Mouse (Mus musculus): Measurements from ENCODE around the gene Hist2h2ac.
"Not testable (repeated sequence)": the region's sequence is repeated elsewhere in the genome, so short reads cannot be mapped to it uniquely, and the experiment has no call there.

Gene Hist2h2ac

GRCm38 (mm10) chr3:96220765-96221639 is at the start of gene Hist2h2ac, which contains the start of gene Hist2h2be:
TSS of gene Hist2h2ac (minus strand) at chr3:96220880.
TSS of gene Hist2h2be (plus strand) at chr3:96221119.
- peak; percentile 94 for DNase-seq (ENCODE audit: extremely low spot score)

GRCm38 (mm10) chr3:96269511-96270474 is 49.1 kb upstream of the Hist2h2ac start, which contains the start of gene Hist2h2bb:
TSS of gene Hist2h2bb (plus strand) at chr3:96269752.
- DNase-seq (ENCODE audit: extremely low spot score): peak; percentile 96

- not testable (repeated sequence) for DNase-seq (ENCODE audit: extremely low spot score)
Observed at GRCm38 (mm10) chr3:96268776-96269378, 48.2 kb upstream of the Hist2h2ac start.

- DNase-seq (ENCODE audit: extremely low spot score): peak; percentile 89
Observed at GRCm38 (mm10) chr3:96268051-96268775, 47.5 kb upstream of the Hist2h2ac start, which contains the start of gene Hist2h3b. TSS of gene Hist2h3b (plus strand) at chr3:96268654.

GRCm38 (mm10) chr3:96267541-96267940 is 46.9 kb upstream of the Hist2h2ac start:
- no peak for DNase-seq (ENCODE audit: extremely low spot score)

GRCm38 (mm10) chr3:96266132-96266710 is 45.5 kb upstream of the Hist2h2ac start:
- DNase-seq (ENCODE audit: extremely low spot score): no peak

- peak; percentile 45 for DNase-seq (ENCODE audit: extremely low spot score)
Observed at GRCm38 (mm10) chr3:96264404-96264949, 43.8 kb upstream of the Hist2h2ac start.

- DNase-seq (ENCODE audit: extremely low spot score): peak; percentile 71
Observed at GRCm38 (mm10) chr3:96263558-96264403, 43.1 kb upstream of the Hist2h2ac start.

GRCm38 (mm10) chr3:96262979-96263550 is 42.4 kb upstream of the Hist2h2ac start, which contains the start of gene Hist2h4:
TSS of gene Hist2h4 (minus strand) at chr3:96263311.
- peak; percentile 99 for DNase-seq (ENCODE audit: extremely low spot score)

GRCm38 (mm10) chr3:96262216-96262875 is 41.7 kb upstream of the Hist2h2ac start:
- DNase-seq (ENCODE audit: extremely low spot score): peak; percentile 87

- DNase-seq (ENCODE audit: extremely low spot score): no peak
Observed at GRCm38 (mm10) chr3:96261623-96262022, 40.9 kb upstream of the Hist2h2ac start.

GRCm38 (mm10) chr3:96260220-96260619 is 39.5 kb upstream of the Hist2h2ac start:
- DNase-seq (ENCODE audit: extremely low spot score): no peak

- DNase-seq (ENCODE audit: extremely low spot score): no peak
Observed at GRCm38 (mm10) chr3:96257190-96257589, 36.5 kb upstream of the Hist2h2ac start.

- no peak for DNase-seq (ENCODE audit: extremely low spot score)
Observed at GRCm38 (mm10) chr3:96255926-96256593, 35.4 kb upstream of the Hist2h2ac start.

GRCm38 (mm10) chr3:96254683-96255355 is 34.1 kb upstream of the Hist2h2ac start:
- no peak for DNase-seq (ENCODE audit: extremely low spot score)

GRCm38 (mm10) chr3:96251787-96252186 is 31.1 kb upstream of the Hist2h2ac start:
- DNase-seq (ENCODE audit: extremely low spot score): no peak

- DNase-seq (ENCODE audit: extremely low spot score): no peak
Observed at GRCm38 (mm10) chr3:96250890-96251289, 30.2 kb upstream of the Hist2h2ac start.
